ENCODE assay signal across 8 mouse cellular contexts in the genomic region with DNA sequence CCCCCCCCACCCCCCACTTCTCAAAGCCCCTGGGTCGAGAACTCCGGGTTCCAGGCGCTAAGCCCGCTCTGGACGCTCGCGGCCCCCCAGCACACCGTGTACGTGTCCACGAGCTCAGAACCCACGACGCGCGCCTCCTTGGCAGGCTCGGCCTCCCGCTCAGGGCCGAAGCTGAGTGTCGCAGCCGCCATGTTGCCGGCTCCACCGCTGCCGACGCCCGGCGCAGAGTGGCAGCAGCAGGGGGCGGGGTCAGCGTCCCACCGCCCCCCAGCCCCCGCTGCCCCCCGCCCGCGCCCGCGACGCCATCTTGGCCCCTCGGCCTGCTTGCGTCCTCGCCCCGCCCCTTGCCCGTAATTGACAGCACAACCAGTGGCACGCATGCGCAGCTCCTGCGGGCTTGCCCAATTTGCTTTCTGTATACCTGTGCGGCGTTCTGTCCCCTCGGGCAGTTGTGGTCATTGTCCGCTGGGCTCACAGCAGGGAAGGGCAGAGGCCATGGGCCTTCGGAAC. TPM values are rescaled to one million over a fixed set of nuclear protein-coding genes. Genes with fewer than 3 reads are reported as not detected.
DNase-seq lines count a peak whose midpoint lies in the region; ATAC-seq and TF ChIP-seq lines count a peak whose summit lies in the region.

No protein-coding gene starts in this region.

- peak overlapping the region; percentile 88 for H3K27ac ChIP-seq in hindbrain, embryonic 12.5 days
- peak overlapping the region; percentile 94 for H3K27ac ChIP-seq in lung, postnatal 0 days (ENCODE audit: low read length)

- H3K9ac ChIP-seq in hindbrain, embryonic 12.5 days, result peak overlapping the region; percentile 92
- peak overlapping the region; percentile 93 for H3K9ac ChIP-seq in lung, postnatal 0 days (replicated peaks; ENCODE audit: low read depth)

- DNase-seq in NIH3T3 (ENCODE audit: low read depth), result peak; percentile 96
- peak; percentile 96 for DNase-seq in cerebellum, adult 9-11 months
- peak; percentile 89 to 94 for DNase-seq in frontal cortex, postnatal 10 days (ENCODE audit: low spot score in 2 of 2)
- DNase-seq in layer of hippocampus, postnatal 10 days (ENCODE audit: low spot score in 2 of 2), result peak; percentile 92 to 97
- peak; percentile 99 for DNase-seq in lung, postnatal 0 days (ENCODE audit: low spot score)
- peak; percentile 81 for DNase-seq in ovary, postnatal 10 days (ENCODE audit: low spot score)
- peak; percentile 96 for DNase-seq in thymus, postnatal 0 days (ENCODE audit: low spot score)

- ATAC-seq in hindbrain, embryonic 12.5 days (ENCODE audit: low FRiP score), result peak; percentile 69
- peak; percentile 75 for ATAC-seq in lung, postnatal 0 days

- under 1% methylated on average over 48 of the region's 48 CpGs for WGBS in hindbrain, embryonic 12.5 days
- 2% methylated on average over 34 of the region's 48 CpGs for WGBS in lung, postnatal 0 days

- no peaks in the 10 kb centered on the region for H3K9me3 ChIP-seq in hindbrain, embryonic 12.5 days (replicated peaks)
- H3K9me3 ChIP-seq in lung, postnatal 0 days (ENCODE audit: low read length), result no peaks in the 10 kb centered on the region

- TF ChIP-seq EP300 in lung, postnatal 0 days (IDR thresholded peaks at IDR 0.05), result no peak

- TF ChIP-seq CTCF in lung, postnatal 0 days (IDR thresholded peaks at IDR 0.05), result no peak

- peak overlapping the region; percentile 97 for H3K4me2 ChIP-seq in hindbrain, embryonic 12.5 days (replicated peaks)
- H3K4me2 ChIP-seq in lung, postnatal 0 days (replicated peaks; ENCODE audit: low read depth, low read length), result peak overlapping the region; percentile 72

- peaks cover 26% of the 10 kb centered on the region for H3K4me1 ChIP-seq in hindbrain, embryonic 12.5 days
- H3K4me1 ChIP-seq in lung, postnatal 0 days (ENCODE audit: insufficient read depth, low read depth, low read length), result peaks cover 5% of the 10 kb centered on the region; the same call in 1 of the 2 replicates

- H3K36me3 ChIP-seq in hindbrain, embryonic 12.5 days, result peaks cover 27% of the 10 kb centered on the region
- H3K36me3 ChIP-seq in lung, postnatal 0 days (ENCODE audit: insufficient read depth, low read length), result peaks cover 15% of the 10 kb centered on the region; the same call in 1 of the 2 replicates

- no peaks in the 10 kb centered on the region for H3K27me3 ChIP-seq in hindbrain, embryonic 12.5 days
- H3K27me3 ChIP-seq in lung, postnatal 0 days (replicated peaks; ENCODE audit: insufficient read depth, low read length), result no peaks in the 10 kb centered on the region

- H3K4me3 ChIP-seq in hindbrain, embryonic 12.5 days, result peak overlapping the region; percentile 78
- peak overlapping the region; percentile 77 for H3K4me3 ChIP-seq in lung, postnatal 0 days (ENCODE audit: low read depth, low read length)

RNA-seq across cellular contexts. Expression of gene Tnnc1, which starts 1.6 kb away (rescaled TPM):
- 10.5 and 49.9 TPM in 2 replicates for polyA plus RNA-seq in hindbrain, embryonic 12.5 days (2016; fragmentation: Nextera tagmentation; extraction: Ambion mirVana)
- 1 to 10 TPM in 1 of 2 experiments, under 1 TPM in 1; 0.67 to 2.0 TPM for total RNA-seq in layer of hippocampus, postnatal 10 days (2021)
- polyA plus RNA-seq in lung, postnatal 0 days (2015; fragmentation: Nextera tagmentation; extraction: Ambion mirVana), result 77.2 and 87.2 TPM in 2 replicates
- 5.0 and 5.7 TPM in 2 replicates for polyA plus RNA-seq in thymus, postnatal 0 days (2015; fragmentation: Nextera tagmentation; extraction: Ambion mirVana)

RNA-seq across cellular contexts. Expression of gene Nisch, which starts 10.2 kb away (rescaled TPM):
- polyA plus RNA-seq in hindbrain, embryonic 12.5 days (2016; fragmentation: Nextera tagmentation; extraction: Ambion mirVana), result 464 and 474 TPM in 2 replicates
- total RNA-seq in layer of hippocampus, postnatal 10 days (2021), result 100 to 1,000 TPM; 424 to 481 TPM
- polyA plus RNA-seq in lung, postnatal 0 days (2015; fragmentation: Nextera tagmentation; extraction: Ambion mirVana), result 196 and 224 TPM in 2 replicates
- 116 and 144 TPM in 2 replicates for polyA plus RNA-seq in thymus, postnatal 0 days (2015; fragmentation: Nextera tagmentation; extraction: Ambion mirVana)

RNA-seq across cellular contexts. Expression of gene Sema3g, which starts 11.1 kb away (rescaled TPM):
- 0.79 and 1.2 TPM in 2 replicates for polyA plus RNA-seq in hindbrain, embryonic 12.5 days (2016; fragmentation: Nextera tagmentation; extraction: Ambion mirVana)
- 1 to 10 TPM; 4.7 to 5.4 TPM for total RNA-seq in layer of hippocampus, postnatal 10 days (2021)
- 4.7 and 5.7 TPM in 2 replicates for polyA plus RNA-seq in lung, postnatal 0 days (2015; fragmentation: Nextera tagmentation; extraction: Ambion mirVana)
- 0.27 and 0.30 TPM in 2 replicates for polyA plus RNA-seq in thymus, postnatal 0 days (2015; fragmentation: Nextera tagmentation; extraction: Ambion mirVana)

RNA-seq across cellular contexts. Expression of gene Stab1, which starts 38.1 kb away (rescaled TPM):
- 29.7 and 33.9 TPM in 2 replicates for polyA plus RNA-seq in hindbrain, embryonic 12.5 days (2016; fragmentation: Nextera tagmentation; extraction: Ambion mirVana)
- total RNA-seq in layer of hippocampus, postnatal 10 days (2021), result 10 to 100 TPM; 26.9 to 40.4 TPM
- polyA plus RNA-seq in lung, postnatal 0 days (2015; fragmentation: Nextera tagmentation; extraction: Ambion mirVana), result 32.4 and 34.2 TPM in 2 replicates
- polyA plus RNA-seq in thymus, postnatal 0 days (2015; fragmentation: Nextera tagmentation; extraction: Ambion mirVana), result 8.0 and 8.8 TPM in 2 replicates

RNA-seq across cellular contexts. Expression of gene Phf7, which starts 44.6 kb away (rescaled TPM):
- 12.4 TPM in 2 replicates for polyA plus RNA-seq in hindbrain, embryonic 12.5 days (2016; fragmentation: Nextera tagmentation; extraction: Ambion mirVana)
- 1 to 10 TPM; 4.8 to 5.2 TPM for total RNA-seq in layer of hippocampus, postnatal 10 days (2021)
- 17.7 and 18.8 TPM in 2 replicates for polyA plus RNA-seq in lung, postnatal 0 days (2015; fragmentation: Nextera tagmentation; extraction: Ambion mirVana)
- polyA plus RNA-seq in thymus, postnatal 0 days (2015; fragmentation: Nextera tagmentation; extraction: Ambion mirVana), result 18.6 and 21.5 TPM in 2 replicates

Comparison
In these comparisons a context has a peak if more than half of its experiments do, and no peak if none do; other contexts are left out.
1. Peak in every context shown above with its lines: DNase-seq, ATAC-seq, H3K4me3 ChIP-seq and H3K27ac ChIP-seq.